Mouse (Mus musculus): ENCODE measurements around the gene Herc6.

The Herc6 gene

DNA sequence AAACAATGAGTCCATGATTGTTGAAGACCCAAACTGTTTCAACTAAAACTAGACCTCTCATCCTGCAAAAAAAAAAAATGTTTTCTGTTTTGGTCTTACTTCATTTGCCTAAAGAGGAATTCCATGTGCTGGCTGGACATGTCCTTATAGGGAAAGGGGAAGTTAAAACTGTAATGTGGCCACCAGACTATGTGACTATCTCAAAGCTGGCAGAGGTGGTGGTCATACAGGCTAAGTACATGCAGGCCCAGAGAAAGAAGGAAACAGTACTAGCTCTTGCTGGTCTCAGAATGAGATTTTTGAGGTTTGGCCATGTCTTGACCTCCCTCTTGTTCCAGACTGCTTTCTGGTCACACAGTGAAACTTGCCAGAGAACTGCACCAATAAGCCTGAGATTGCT is 9.2 kb upstream of the Herc6 start:
- no peak for DNase-seq (ENCODE audit: low spot score in 2 of 2)

DNA sequence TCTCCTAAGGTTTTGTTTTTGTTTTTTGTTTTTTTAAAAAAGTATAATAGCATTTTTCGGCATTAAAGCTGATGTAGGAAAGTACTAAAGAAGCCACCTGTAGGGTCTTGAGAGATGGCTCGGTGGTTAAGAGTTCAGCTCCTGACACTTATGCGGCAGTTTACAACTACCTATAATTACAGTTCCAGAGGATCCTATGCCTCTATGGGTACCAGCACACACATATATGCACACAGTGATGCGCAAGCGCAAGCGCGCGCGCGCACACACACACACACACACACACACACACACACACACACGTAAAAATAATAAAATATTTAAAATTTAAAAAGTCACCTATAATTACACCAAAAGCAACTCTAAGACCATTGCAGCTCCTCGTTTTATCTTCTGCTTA is 795 bp downstream of the Herc6 start:
- no peak for DNase-seq (ENCODE audit: low spot score in 2 of 2)

DNA sequence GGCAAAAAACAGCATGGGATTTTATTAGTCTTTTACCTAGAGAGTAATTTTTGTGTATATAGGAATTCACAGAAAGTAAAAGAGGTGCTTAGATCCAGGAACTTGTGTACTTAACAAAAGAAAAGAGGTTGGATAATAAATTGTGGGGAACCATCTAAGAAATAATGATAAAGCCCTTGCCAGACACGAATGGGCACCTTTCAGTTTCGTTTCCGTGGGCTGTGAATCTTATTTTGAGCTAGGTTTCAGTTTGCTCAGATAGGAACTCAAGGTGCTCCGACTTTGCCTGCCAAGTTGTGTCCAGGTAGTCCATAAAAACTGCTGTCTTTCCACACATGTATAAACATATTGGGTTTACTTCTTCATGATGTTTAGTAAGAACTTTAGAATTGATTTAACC is 1.6 kb downstream of the Herc6 start:
- no peak for DNase-seq (ENCODE audit: low spot score in 2 of 2)

- DNase-seq (ENCODE audit: low spot score in 2 of 2): no peak
Observed at GRCm38 (mm10) chr6:57605546-57606307, 24.9 kb downstream of the Herc6 start.

- DNase-seq (ENCODE audit: low spot score in 2 of 2): no peak
Observed at GRCm38 (mm10) chr6:57607999-57608398, 27.2 kb downstream of the Herc6 start.

DNA sequence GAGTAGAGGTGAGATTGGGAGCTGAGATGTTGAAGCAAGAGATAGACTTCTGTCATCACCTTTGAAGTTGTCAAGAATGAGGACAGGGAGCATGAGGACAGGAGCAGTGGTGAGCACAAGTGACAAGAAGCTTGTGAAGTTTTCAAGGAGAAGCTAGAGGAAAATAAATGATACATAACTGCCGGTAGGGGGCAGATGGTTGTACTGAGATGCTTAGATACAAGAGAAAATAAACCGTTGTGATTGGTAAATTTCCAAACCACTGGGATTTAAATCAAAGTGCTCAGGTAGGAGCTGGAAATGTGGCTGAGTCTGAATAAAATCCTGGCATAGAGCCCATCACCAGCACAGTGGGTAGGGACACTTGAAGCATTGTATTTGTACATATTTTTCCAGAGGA is 28.8 kb downstream of the Herc6 start:
- no peak for DNase-seq (ENCODE audit: low spot score in 2 of 2)

DNA sequence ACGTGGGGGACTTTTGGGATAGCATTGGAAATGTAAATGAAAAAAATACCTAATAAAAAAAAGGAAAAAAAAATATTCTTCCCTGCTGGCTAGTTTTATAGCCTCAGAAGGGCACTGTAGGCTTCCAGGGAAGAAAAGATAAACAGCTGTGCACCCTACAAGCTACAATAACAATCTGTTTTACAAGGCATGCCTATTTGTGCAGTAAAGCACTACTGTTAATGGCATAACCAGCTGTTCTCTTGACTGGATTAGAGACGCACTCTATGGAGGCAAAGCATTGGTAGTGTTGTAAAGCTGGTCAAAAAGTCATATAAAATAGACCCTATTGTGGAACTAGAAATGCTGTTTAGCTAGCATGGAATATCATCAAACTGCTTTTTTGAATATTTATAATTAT is 35.0 kb downstream of the Herc6 start:
- no peak for DNase-seq (ENCODE audit: low spot score in 2 of 2)

DNA sequence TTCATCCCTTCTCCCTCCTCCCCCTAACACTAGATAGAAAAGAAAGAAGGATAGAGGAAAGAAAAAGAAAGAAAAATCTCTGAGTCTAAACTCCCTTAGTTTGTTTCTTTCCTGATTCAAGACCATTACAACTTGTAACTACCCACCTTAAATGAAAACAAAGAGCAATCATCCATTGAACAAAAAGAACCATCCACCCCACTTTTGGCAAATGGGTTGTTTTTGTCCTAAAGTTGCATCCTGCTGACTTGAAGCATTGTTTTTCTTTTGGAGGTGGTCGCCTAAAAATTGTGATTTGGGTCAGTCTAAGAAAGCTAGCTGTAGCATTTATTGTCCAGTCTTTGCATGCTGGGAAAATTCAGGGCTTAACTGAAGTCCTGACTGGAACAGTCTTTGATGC is 58.7 kb downstream of the Herc6 start:
- no peak for DNase-seq (ENCODE audit: low spot score in 2 of 2)

DNA sequence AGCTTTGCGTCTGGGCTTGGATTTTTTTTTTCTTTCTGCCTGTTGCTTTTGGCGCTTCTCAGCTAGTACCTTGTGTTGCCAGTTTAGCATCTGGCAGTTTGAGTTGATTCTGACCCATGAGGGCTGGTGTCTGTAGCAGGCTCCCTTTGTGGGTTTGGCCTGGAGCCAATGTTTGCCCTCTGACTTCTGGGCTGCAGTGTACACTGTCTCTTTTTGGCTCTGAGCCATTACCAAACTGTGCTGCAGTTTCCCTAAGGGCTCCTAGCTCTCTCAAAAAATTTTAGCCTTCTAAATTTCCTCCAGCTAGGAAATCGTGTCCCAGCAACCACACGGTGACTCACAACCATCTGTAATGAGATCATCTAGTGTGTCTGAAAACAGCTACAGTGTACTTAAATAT is 61.0 kb downstream of the Herc6 start:
- peak; percentile 20 to 50 for DNase-seq (ENCODE audit: low spot score in 2 of 2)

GRCm38 (mm10) chr6:57647256-57647655 is 66.5 kb downstream of the Herc6 start:
- no peak for DNase-seq (ENCODE audit: low spot score in 2 of 2)

- no peak for DNase-seq (ENCODE audit: low spot score in 2 of 2)
Observed at GRCm38 (mm10) chr6:57661295-57661694, 80.5 kb downstream of the Herc6 start.

DNA sequence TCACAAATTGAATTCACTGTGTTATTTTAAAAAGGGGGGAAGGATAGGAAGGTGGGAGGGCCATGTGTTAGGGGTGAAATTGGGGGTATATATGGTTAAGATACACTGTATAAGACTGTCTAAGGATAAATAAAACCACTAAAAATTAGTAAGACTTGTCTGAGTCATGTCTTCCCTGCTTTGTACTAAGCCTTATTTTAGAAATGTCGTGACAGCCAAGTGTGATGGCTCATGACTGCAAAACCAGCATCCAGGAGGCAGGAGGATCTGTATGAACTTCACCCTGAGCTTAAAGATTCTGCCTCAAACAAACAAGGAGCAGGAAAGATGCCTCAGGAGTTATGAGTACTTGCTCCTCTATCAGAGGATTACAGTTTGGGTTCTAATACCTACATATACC is 103.4 kb downstream of the Herc6 start:
- no peak for DNase-seq (ENCODE audit: low spot score in 2 of 2)

- peak; percentile 76 to 84 for DNase-seq (ENCODE audit: low spot score in 2 of 2)
Observed at GRCm38 (mm10) chr6:57691467-57692261, 110.9 kb downstream of the Herc6 start, which contains the start of gene Pyurf. Gene Pyurf (minus strand): TSS chr6:57692078.

GRCm38 (mm10) chr6:57693116-57693515 is 112.3 kb downstream of the Herc6 start:
- DNase-seq (ENCODE audit: low spot score in 2 of 2): no peak

- DNase-seq (ENCODE audit: low spot score in 2 of 2): no peak
Observed at GRCm38 (mm10) chr6:57701686-57702085, 120.9 kb downstream of the Herc6 start.

GRCm38 (mm10) chr6:57702376-57702742 is 121.6 kb downstream of the Herc6 start, which contains the start of gene Lancl2:
Gene Lancl2 (plus strand): TSS chr6:57702540.
- no peak for DNase-seq (ENCODE audit: low spot score in 2 of 2)

GRCm38 (mm10) chr6:57702743-57703499 is 122.1 kb downstream of the Herc6 start:
- peak; percentile 94 to 96 for DNase-seq (ENCODE audit: low spot score in 2 of 2)

DNA sequence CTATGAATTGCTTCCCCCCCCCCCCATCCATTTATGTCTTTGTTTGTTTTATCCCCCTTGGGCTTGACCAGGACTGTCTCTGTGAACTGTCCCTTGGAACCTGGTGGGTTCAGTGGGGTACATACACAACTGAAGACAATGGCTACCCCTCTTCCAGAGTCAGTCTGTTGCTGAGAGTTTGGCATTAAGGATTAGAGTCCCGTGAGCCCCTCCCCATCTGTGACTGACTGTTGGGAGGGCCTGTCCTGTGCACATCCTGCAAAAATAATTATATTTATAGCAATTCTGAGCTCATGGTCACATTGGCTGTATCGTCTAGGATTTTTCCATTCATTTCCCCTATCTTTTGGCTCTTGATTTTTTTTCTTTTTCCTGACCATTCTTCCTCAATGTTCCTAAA is 122.9 kb downstream of the Herc6 start:
- DNase-seq (ENCODE audit: low spot score in 2 of 2): no peak

DNA sequence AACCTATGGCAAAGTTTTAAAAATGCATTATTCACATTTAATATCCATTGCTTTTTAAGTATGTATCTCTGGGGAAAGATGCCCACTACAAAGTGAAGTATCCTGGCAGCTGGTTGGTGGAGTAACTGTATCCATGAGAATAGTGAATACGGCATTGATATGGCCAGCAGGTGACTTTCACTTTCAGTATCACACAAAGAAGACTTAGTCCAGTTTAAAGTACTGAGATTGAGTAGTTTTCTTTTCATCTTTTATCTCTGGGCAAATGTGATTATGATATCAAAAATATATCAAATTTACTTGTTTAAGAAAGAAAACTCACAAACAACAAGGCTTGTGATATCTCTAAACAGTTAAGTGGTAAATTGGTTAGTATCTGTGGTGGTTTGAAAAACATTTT is 125.9 kb downstream of the Herc6 start:
- DNase-seq (ENCODE audit: low spot score in 2 of 2): no peak

DNA sequence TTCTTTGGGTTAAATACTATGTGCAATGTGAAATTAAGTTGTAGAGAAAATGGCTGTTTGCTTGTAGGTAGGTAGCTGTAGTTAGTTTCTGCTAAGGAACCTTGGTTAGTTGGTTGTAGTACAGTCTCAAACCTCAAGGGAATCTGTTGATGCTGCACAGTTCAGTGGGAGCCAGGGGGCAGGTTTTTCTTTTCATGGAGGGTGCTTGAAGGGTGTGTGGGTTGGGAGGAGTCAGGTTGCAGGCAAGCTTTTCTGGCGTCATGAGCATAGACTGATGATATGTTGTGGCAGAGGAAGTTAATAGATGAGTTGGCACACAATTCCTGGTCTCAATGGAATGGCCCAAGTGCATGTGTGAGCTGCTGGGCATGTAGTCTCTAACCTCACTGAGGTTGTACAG is 130.9 kb downstream of the Herc6 start:
- no peak for DNase-seq (ENCODE audit: low spot score in 2 of 2)
